21 mouse cellular contexts compared by ENCODE assay signal in genomic region chr1:181951266-181951665, GRCm38 (mm10).
DNase-seq lines count a peak whose midpoint lies in the region; ATAC-seq lines count a peak whose summit lies in the region.
"Had no signal": no experiment of that assay in that cellular context is flagged by ENCODE, and none has a peak within 500 bp of the region (broad histone marks: within the 10 kb centered on the region; RNA-seq: fewer than 3 reads in every experiment).

No protein-coding gene starts in this region.

- H3K36me3 ChIP-seq in hindbrain, embryonic 12.5 days: peaks cover 16% of the 10 kb centered on the region
- H3K36me3 ChIP-seq: G1E had no signal

- H3K4me3 ChIP-seq in hindbrain, embryonic 12.5 days: no peak overlapping the region
- H3K4me3 ChIP-seq: embryonic facial prominence, embryonic 12.5 days; forebrain, embryonic 15.5 days; heart, adult 2 months; heart, embryonic 15.5 days had no signal

- H3K9ac ChIP-seq in hindbrain, embryonic 12.5 days: no peak overlapping the region
- H3K9ac ChIP-seq: embryonic facial prominence, embryonic 12.5 days; forebrain, embryonic 15.5 days; heart, embryonic 15.5 days; hindbrain, embryonic 14.5 days had no signal

- H3K27me3 ChIP-seq in hindbrain, embryonic 12.5 days: no peaks in the 10 kb centered on the region
- H3K27me3 ChIP-seq: embryonic facial prominence, embryonic 12.5 days; forebrain, embryonic 15.5 days; heart, embryonic 15.5 days had no signal

- H3K4me1 ChIP-seq in hindbrain, embryonic 12.5 days: no peaks in the 10 kb centered on the region
- H3K4me1 ChIP-seq: forebrain, embryonic 15.5 days had no signal

- no peak for ATAC-seq in CD4-positive, CD25-positive, alpha-beta regulatory T cell, adult 4 months
- peak; percentile 75 for ATAC-seq in megakaryocyte, adult 5-6 weeks (ENCODE audit: poor library complexity, severe bottlenecking)
- ATAC-seq in hindbrain, embryonic 12.5 days (ENCODE audit: low FRiP score): no peak
- ATAC-seq: forebrain, embryonic 15.5 days; intestine, postnatal 0 days had no signal

- no peak overlapping the region for H3K4me2 ChIP-seq in hindbrain, embryonic 12.5 days (replicated peaks)
- H3K4me2 ChIP-seq: embryonic facial prominence, embryonic 12.5 days; forebrain, embryonic 15.5 days; heart, embryonic 11.5 days; heart, embryonic 15.5 days; hindbrain, embryonic 14.5 days had no signal

- peak; percentile 3 for DNase-seq in CD4-positive, CD25-positive, alpha-beta regulatory T cell, adult 2 months (ENCODE audit: low read depth, low spot score)
- peak; percentile 39 for DNase-seq in ES-CJ7 (ENCODE audit: low read depth, low spot score)
- DNase-seq in frontal cortex, adult 2 months (ENCODE audit: extremely low spot score in 1 of 2, low spot score in 1 of 2): no peak
- DNase-seq in adrenal gland, postnatal 10 days: no peak
- DNase-seq: adrenal gland, postnatal 14 days; cerebellum, adult 11-12 months; cerebellum, adult 9-10 months; cerebellum, postnatal 25 days; gastrocnemius, postnatal 14 days; heart, adult 2 months; heart, postnatal 14 days had no signal

- H3K27ac ChIP-seq in hindbrain, embryonic 12.5 days: no peak overlapping the region
- H3K27ac ChIP-seq: embryonic facial prominence, embryonic 12.5 days; forebrain, embryonic 15.5 days; heart, adult 2 months; heart, embryonic 15.5 days; hindbrain, embryonic 14.5 days had no signal

- H3K9me3 ChIP-seq in hindbrain, embryonic 12.5 days (replicated peaks): no peaks in the 10 kb centered on the region
- H3K9me3 ChIP-seq: embryonic facial prominence, embryonic 12.5 days; forebrain, embryonic 15.5 days; G1E; heart, embryonic 15.5 days had no signal

- WGBS in hindbrain, embryonic 12.5 days: 86% methylated on average over 5 of the region's 5 CpGs

Comparison
In these comparisons a context has a peak if more than half of its experiments do, and no peak if none do; other contexts are left out.
1. DNase-seq: peak in CD4-positive, CD25-positive, alpha-beta regulatory T cell, adult 2 months (single experiment) and ES-CJ7 (single experiment); none in frontal cortex, adult 2 months (0 of 2) and adrenal gland, postnatal 10 days (single experiment).